ENCODE assay signal across 16 mouse cellular contexts in the genomic region with DNA sequence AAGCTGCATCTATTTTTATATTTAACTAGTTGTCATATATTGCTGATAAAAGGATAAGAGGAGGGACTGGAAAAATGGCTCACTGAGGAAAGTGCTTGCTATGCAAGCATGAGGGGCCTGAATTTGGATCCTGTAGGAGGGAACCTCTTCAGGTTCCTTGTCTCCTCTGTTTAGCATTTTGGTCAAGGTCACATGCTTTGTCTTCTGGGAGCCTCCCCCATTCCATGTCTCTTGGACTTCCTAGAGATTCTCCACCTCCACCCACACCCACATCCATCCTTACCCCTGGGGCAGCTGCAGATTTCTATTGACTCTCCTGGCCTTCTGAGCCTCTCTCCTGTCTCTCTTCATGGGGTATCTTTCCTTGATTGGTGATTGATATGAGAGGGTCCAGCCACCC.
"Had no signal": no experiment of that assay in that cellular context is flagged by ENCODE, and none has a peak within 500 bp of the region (broad histone marks: within the 10 kb centered on the region; RNA-seq: fewer than 3 reads in every experiment).

No protein-coding gene starts in this region.

- H3K9me3 ChIP-seq: midbrain, embryonic 10.5 days; midbrain, embryonic 12.5 days; neural tube, embryonic 12.5 days had no signal

- H3K4me3 ChIP-seq: midbrain, embryonic 10.5 days; midbrain, embryonic 12.5 days; myocyte; neural tube, embryonic 12.5 days had no signal

- H3K4me2 ChIP-seq: lung, embryonic 14.5 days; midbrain, embryonic 12.5 days; neural tube, embryonic 12.5 days had no signal

- H3K27me3 ChIP-seq: midbrain, embryonic 12.5 days; neural tube, embryonic 12.5 days had no signal

- H3K36me3 ChIP-seq: midbrain, embryonic 10.5 days; midbrain, embryonic 12.5 days; neural tube, embryonic 12.5 days had no signal

- H3K9ac ChIP-seq: lung, embryonic 14.5 days; midbrain, embryonic 12.5 days; neural tube, embryonic 12.5 days had no signal

- H3K27ac ChIP-seq: midbrain, embryonic 10.5 days; midbrain, embryonic 12.5 days; neural tube, embryonic 12.5 days had no signal

- DNase-seq: lung, adult 18-20 months; lung, embryonic 14.5 days; lung, postnatal 10 days; lung, postnatal 4 days; midbrain, embryonic 14.5 days; right cerebral cortex, postnatal 25 days; right cerebral cortex, postnatal 4 days; spleen, adult 18-20 months; thymus, adult 18-20 months; thymus, postnatal 14 days; thymus, postnatal 36 days had no signal

- ATAC-seq: midbrain, embryonic 16.5 days had no signal
